Mouse (Mus musculus) embryonic facial prominence, embryonic 13.5 days (tissue): ENCODE results near the gene Cdh16. TPM values are rescaled to one million over a fixed set of nuclear protein-coding genes. Genes with fewer than 3 reads are reported as not detected.
"Not testable (repeated sequence)": the region's sequence is repeated elsewhere in the genome, so short reads cannot be mapped to it uniquely, and the experiment has no call there.

Source experiments
- ATAC-seq: fragments of 200-750 bp; cut with Nextera tagmentation; 2 replicates; pipeline ENCODE4 v1.8.0; 2017; ENCODE audit warnings: low read depth; ENCODE audit not compliant: insufficient number of reproducible peaks, insufficient read depth, low FRiP score, low TSS enrichment
- H3K27ac ChIP-seq: fragments of 300-500 bp; sonication (generic); 2 replicates; pipeline ENCODE4 v1.5.1; 2015; ENCODE audit warnings: moderate library complexity, mild to moderate bottlenecking, inconsistent platforms
- H3K27me3 ChIP-seq: fragments of 300-500 bp; sonication (generic); 2 replicates; pipeline ENCODE4 v1.6.1; 2015; ENCODE audit warnings: mild to moderate bottlenecking, inconsistent platforms
- H3K36me3 ChIP-seq: fragments of 300-500 bp; sonication (generic); 2 replicates; pipeline ENCODE4 v1.6.1; 2015; ENCODE audit warnings: mild to moderate bottlenecking, inconsistent platforms
- H3K4me1 ChIP-seq: fragments of 300-500 bp; sonication (generic); 2 replicates; pipeline ENCODE4 v1.6.1; 2015; ENCODE audit warnings: inconsistent platforms
- H3K4me2 ChIP-seq: fragments of 300-500 bp; sonication (generic); 2 replicates; pipeline ENCODE4 v1.6.1; 2015; ENCODE audit warnings: moderate library complexity, mild to moderate bottlenecking, inconsistent platforms
- H3K4me3 ChIP-seq: fragments of 300-500 bp; sonication (generic); 2 replicates; pipeline ENCODE4 v1.5.1; 2015; ENCODE audit warnings: mild to moderate bottlenecking, inconsistent platforms
- H3K9ac ChIP-seq: fragments of 300-500 bp; sonication (generic); 2 replicates; pipeline ENCODE4 v1.6.1; 2015; ENCODE audit warnings: mild to moderate bottlenecking, inconsistent platforms
- H3K9me3 ChIP-seq: fragments of 300-500 bp; sonication (generic); 2 replicates; pipeline ENCODE4 v1.6.1; 2016; ENCODE audit warnings: inconsistent platforms
- WGBS: fragments of 180-500 bp; shearing (Covaris S2); methylation state at CpG from one replicate; pipeline ENCODE4 v1.1.7; 2015; ENCODE audit warnings: mixed read lengths; 5-methylcytosine and 5-hydroxymethylcytosine counted together
- polyA plus RNA-seq: library from polyadenylated mRNA; unstranded; fragments of >200 nt; fragmentation: Nextera tagmentation; extraction: Ambion mirVana; gene quantifications from 2 replicates; pipeline ENCODE4 v1.2.1, GENCODE M21; 2015

Gene Cdh16
- polyA plus RNA-seq, 1 experiment from 2014 or later, result not detected

GRCm38 (mm10) chr8:104594611-104595362, 29.4 kb downstream of the Cdh16 start:
- H3K27ac ChIP-seq, result no peak overlapping the region

DNA sequence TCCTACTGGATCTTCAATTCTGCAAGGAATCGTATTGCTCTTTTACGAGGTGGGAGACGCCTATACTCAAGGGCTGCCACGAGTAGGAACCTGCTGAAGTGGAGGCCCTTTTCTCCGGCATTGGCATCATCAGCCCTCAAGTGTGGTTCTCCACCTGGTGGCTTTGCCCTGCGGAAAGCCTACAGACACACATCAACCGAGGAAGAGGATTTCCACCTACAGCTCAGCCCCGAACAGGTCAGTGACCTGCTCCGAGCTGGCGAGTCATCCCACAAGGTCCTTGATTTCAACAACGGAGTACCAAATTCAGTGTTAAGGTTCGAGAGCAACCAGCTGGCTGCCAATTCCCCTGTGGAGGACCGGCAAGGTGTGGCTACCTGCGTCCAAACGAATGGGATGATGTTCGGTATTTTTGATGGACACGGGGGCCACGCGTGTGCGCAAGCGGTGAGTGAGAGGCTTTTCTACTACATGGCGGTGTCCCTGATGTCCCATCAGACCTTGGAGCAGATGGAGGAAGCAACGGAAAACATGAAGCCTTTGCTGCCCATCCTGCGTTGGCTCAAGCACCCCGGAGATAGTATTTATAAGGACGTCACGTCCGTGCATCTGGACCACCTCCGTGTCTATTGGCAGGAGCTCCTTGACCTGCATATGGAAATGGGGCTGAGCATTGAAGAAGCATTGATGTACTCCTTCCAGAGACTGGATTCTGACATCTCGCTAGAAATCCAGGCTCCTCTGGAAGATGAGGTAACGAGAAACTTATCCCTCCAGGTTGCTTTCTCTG, 30.5 kb downstream of the Cdh16 start:
- H3K27ac ChIP-seq, result no peak overlapping the region
- ATAC-seq, result no peak
- WGBS, result 94% methylated on average over 31 of the region's 31 CpGs
- H3K4me1 ChIP-seq, result peaks cover 11% of the 10 kb centered on the region
- peaks cover 32% of the 10 kb centered on the region for H3K36me3 ChIP-seq
- no peak overlapping the region for H3K9ac ChIP-seq
- H3K9me3 ChIP-seq, result no peaks in the 10 kb centered on the region
- H3K27me3 ChIP-seq, result no peaks in the 10 kb centered on the region
- H3K4me3 ChIP-seq, result no peak overlapping the region
- no peak overlapping the region for H3K4me2 ChIP-seq

More at GRCm38 (mm10) chr8:104594611-104595362, 29.4 kb downstream of the Cdh16 start:
- Histone ChIP-seq H3K4me2 (no peak overlapping the region), H3K4me1 (peaks cover 11% of the 10 kb centered on the region), H3K27me3 (no peaks in the 10 kb centered on the region), H3K36me3 (peaks cover 32% of the 10 kb centered on the region), H3K9me3 (no peaks in the 10 kb centered on the region), H3K4me3 (no peak overlapping the region), H3K9ac (no peak overlapping the region)
- ATAC-seq, result no peak
- 95% methylated on average over 19 of the region's 19 CpGs for WGBS

DNA sequence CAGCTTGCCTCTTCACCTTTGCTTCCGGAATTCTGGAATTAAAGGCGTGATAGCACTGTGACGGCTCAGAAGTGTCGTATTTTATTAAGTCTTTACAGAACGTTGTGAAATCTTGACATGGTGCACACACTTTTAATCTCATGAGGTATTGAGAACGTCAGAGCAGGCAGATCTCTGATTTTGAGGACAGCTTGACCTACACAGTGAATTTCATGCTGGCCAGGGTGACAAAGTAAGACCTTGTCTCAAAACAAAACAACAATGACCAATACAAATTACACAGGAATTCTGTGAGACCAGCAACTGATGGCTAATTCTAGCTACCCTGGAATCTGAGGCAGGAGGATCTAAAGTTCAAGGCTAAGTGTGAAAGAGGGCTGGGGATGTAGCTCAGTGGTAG, 31.6 kb downstream of the Cdh16 start:
- ATAC-seq, result no peak
- no peaks in the 10 kb centered on the region for H3K9me3 ChIP-seq
- H3K4me1 ChIP-seq, result peaks cover 11% of the 10 kb centered on the region
- no peak overlapping the region for H3K4me3 ChIP-seq
- peaks cover 32% of the 10 kb centered on the region for H3K36me3 ChIP-seq
- WGBS, result 68% methylated on average over 6 of the region's 6 CpGs
- H3K9ac ChIP-seq, result no peak overlapping the region
- H3K4me2 ChIP-seq, result peak overlapping the region; percentile 89
- no peak overlapping the region for H3K27ac ChIP-seq
- no peaks in the 10 kb centered on the region for H3K27me3 ChIP-seq

DNA sequence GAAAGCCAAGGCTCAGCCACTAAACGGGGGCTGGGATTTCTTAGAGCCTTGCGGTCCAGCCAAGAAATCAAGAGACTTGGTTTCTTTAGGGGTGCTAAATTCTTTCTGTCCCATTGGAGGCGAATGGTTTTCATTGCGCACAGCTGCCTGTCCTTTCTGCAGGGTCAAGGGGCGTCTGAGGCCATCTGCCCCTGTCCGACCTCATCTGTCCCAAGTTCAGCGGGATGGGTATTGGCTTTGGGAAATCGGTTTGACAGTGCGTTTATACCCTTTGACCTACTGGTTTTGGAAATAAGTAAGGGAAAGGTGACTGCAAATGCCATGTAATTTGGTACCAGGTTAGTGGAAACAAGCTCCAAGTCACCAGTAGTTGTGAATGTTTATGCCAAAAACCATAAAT, 32.3 kb downstream of the Cdh16 start:
- Histone ChIP-seq H3K27ac (peak overlapping the region; percentile 89), H3K9me3 (no peaks in the 10 kb centered on the region), H3K4me3 (peak overlapping the region; percentile 67), H3K27me3 (no peaks in the 10 kb centered on the region), H3K36me3 (peaks cover 32% of the 10 kb centered on the region), H3K4me2 (peak overlapping the region; percentile 89), H3K4me1 (peaks cover 11% of the 10 kb centered on the region), H3K9ac (peak overlapping the region; percentile 81)
- 2% methylated on average over 9 of the region's 9 CpGs for WGBS
- no peak for ATAC-seq

DNA sequence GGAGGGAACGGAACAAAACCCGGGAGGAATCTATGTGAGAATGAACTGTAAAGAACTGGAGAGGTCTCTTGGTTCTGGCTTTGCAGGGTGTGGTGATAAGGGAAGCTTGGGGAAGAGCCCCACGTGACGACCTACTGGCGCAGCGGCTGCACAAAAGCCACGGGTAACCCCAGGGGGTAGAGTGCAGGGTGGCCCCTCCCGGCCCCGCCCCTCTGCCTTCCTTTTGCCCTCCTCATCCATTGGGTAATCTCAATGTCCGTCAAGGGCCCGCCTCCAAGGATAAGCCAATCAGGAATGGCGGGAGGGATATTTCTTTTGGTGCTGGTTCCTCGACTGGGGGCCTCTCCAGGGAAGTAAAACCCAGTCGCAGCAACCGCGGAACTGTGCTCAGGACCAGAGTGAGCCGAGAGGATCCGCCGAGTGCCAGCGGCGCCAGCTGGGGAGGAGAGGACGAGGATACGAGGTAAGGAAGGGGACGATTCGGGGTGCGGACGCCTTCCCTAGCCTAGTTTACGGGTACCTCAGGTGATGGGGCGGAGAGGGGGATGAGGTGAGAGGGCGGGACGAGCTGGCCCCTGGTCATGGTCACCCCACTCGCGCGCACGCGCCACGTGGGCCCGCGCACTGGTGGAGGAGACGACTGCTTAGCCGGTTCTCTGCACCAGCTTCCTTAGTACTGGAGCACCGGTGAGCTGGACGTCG, 32.9 kb downstream of the Cdh16 start, which contains the start of gene Pdp2:
Gene Pdp2, plus strand, starts transcription at position 319 of the 702 bp plus-strand sequence.
- WGBS, result under 1% methylated on average over 44 of the region's 44 CpGs
- Histone ChIP-seq H3K27me3 (no peaks in the 10 kb centered on the region), H3K27ac (peak within 1 kb of the TSS; percentile 89), H3K36me3 (peaks cover 27% of the 10 kb centered on the region), H3K4me3 (peak within 1 kb of the TSS; percentile 67), H3K9me3 (no peaks in the 10 kb centered on the region), H3K4me1 (peaks cover 11% of the 10 kb centered on the region), H3K4me2 (peak within 1 kb of the TSS; percentile 89), H3K9ac (peak within 1 kb of the TSS; percentile 81)
- peak; percentile 96 for ATAC-seq

GRCm38 (mm10) chr8:104590284-104590683, 33.9 kb downstream of the Cdh16 start:
- H3K27ac ChIP-seq, result 0 out of 2 replicates have a peak overlapping the region, but pooled peaks have one; percentile 16
- ATAC-seq, result no peak
- H3K9ac ChIP-seq, result no peak overlapping the region
- peaks cover 18% of the 10 kb centered on the region for H3K36me3 ChIP-seq
- no peaks in the 10 kb centered on the region for H3K9me3 ChIP-seq
- no peak overlapping the region for H3K4me2 ChIP-seq
- H3K27me3 ChIP-seq, result no peaks in the 10 kb centered on the region
- WGBS, result 93% methylated on average over 3 of the region's 3 CpGs
- H3K4me1 ChIP-seq, result peaks cover 11% of the 10 kb centered on the region
- no peak overlapping the region for H3K4me3 ChIP-seq

- no peak for ATAC-seq
- 55% methylated on average over 1 of the region's 1 CpGs for WGBS
- Histone ChIP-seq H3K27me3 (no peaks in the 10 kb centered on the region), H3K4me2 (no peak overlapping the region), H3K9me3 (no peaks in the 10 kb centered on the region), H3K9ac (no peak overlapping the region), H3K27ac (no peak overlapping the region), H3K4me3 (no peak overlapping the region), H3K4me1 (no peaks in the 10 kb centered on the region), H3K36me3 (no peaks in the 10 kb centered on the region)
Observed at GRCm38 (mm10) chr8:104584522-104584921, 39.7 kb downstream of the Cdh16 start.

DNA sequence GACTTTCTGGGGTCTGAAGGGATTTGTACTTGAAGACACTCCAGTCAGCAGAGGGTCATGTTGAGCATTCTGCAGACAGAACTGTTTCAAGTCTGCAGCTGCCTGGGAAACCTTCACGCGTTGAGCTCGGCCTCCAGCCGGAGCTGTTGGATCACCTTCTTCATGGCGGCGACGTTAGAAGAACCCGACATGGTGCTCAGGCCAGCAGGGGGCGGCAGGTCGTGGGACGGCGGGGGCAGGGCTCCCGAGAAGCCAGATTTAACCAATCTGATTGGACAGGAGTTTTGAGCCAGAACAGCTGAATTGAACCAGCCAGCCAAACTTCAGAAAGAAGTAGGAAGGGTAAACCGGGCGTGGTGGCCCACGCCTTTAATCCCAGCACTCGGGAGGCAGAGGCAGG, 46.6 kb downstream of the Cdh16 start:
- H3K4me3 ChIP-seq, H3K27me3 ChIP-seq, H3K36me3 ChIP-seq, H3K4me2 ChIP-seq, H3K9ac ChIP-seq, H3K4me1 ChIP-seq, H3K9me3 ChIP-seq, H3K27ac ChIP-seq, ATAC-seq: not testable (repeated sequence)
- 78% methylated on average over 17 of the region's 17 CpGs for WGBS

- no peak overlapping the region for H3K4me2 ChIP-seq
Observed at GRCm38 (mm10) chr8:104576820-104577219, 47.4 kb downstream of the Cdh16 start.

DNA sequence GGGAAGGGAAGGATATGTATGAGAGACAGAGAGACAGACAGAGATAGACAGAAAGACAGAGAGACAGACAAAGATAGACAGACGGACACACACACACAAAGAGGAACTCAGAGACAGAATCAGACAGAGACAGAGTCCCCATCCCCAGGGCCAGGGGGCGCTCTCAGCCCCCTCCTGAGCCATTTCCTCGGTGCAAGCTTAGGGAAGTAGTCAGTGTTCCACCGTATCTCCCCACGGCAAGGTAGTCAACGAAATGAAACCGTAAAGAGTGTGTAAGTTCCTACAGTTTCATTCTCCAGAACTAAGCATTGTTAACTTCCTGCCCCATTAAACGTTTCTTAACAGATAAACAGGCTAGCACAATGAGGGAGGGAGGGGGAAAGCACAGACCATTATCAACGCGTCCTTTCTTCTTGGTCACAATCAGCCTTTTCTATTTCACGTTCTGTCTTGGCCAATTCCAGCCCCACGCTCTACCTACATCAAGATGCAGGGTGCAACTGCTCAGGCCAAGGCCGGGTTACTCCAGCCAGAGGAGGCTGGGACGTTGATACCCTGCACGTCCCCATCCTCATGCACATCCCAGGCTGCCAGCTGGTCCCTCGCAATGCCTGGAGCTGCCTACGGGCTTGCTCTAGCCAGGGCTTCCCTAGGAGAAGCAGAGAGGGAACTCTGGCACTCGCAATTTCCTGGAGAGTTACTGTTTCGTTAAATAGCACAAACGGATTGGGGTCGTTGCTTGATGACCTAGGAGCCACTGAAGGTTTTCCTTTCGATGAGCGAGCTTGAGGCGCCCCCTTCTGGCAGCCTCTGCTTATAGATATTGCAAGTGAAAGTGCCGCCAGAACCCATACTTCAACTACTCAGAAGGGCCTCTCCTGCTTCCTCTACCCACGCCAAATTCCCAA, 53.5 kb downstream of the Cdh16 start:
- Histone ChIP-seq H3K27ac (no peak overlapping the region), H3K9ac (peak overlapping the region; percentile 64; the same call in 1 of the 2 replicates), H3K4me2 (peak overlapping the region; percentile 77), H3K4me3 (peak overlapping the region; percentile 46), H3K9me3 (no peaks in the 10 kb centered on the region), H3K27me3 (no peaks in the 10 kb centered on the region; the same call in 1 of the 2 replicates), H3K36me3 (no peaks in the 10 kb centered on the region), H3K4me1 (no peaks in the 10 kb centered on the region)
- ATAC-seq, result 0 out of 2 replicates have a peak, but pooled peaks have one; percentile 37
- WGBS, result 6% methylated on average over 26 of the region's 26 CpGs

More at GRCm38 (mm10) chr8:104576820-104577219, 47.4 kb downstream of the Cdh16 start:
- Histone ChIP-seq H3K9me3 (no peaks in the 10 kb centered on the region), H3K27me3 (no peaks in the 10 kb centered on the region; the same call in 1 of the 2 replicates), H3K27ac (no peak overlapping the region), H3K36me3 (no peaks in the 10 kb centered on the region), H3K4me1 (no peaks in the 10 kb centered on the region), H3K4me3 (no peak overlapping the region), H3K9ac (no peak overlapping the region)
- ATAC-seq, result no peak
- WGBS, result 88% methylated on average over 3 of the region's 3 CpGs
